In the genomic region with DNA sequence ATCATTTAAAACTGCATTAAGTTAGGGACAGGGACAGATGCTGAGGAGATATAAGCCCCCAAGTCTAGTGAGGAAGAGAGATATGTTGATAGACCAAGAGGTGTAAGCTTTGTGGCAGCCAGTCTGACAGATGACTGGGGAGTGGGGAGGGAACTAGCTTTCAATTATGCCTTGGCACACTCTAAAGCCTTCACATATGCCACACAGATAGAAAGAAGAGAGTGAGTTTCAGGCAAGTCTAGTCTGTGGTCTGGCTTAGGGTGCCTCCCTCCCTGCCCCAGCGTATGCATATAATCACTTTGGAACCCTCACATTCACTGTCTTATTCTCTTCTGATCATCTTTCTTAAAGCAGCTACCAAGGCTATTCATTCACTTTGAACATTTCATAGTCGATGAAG, we compare ENCODE assay signal across 8 mouse cellular contexts. TPM values are rescaled to one million over a fixed set of nuclear protein-coding genes. Genes with fewer than 3 reads are reported as not detected.
DNase-seq lines count a peak whose midpoint lies in the region; ATAC-seq and TF ChIP-seq lines count a peak whose summit lies in the region.

No protein-coding gene starts in this region.

- no peaks in the 10 kb centered on the region for H3K27me3 ChIP-seq in kidney, postnatal 0 days (ENCODE audit: insufficient read depth, low read length)
- no peaks in the 10 kb centered on the region for H3K27me3 ChIP-seq in embryonic facial prominence, embryonic 12.5 days
- H3K27me3 ChIP-seq in midbrain, postnatal 0 days (ENCODE audit: insufficient read depth, low read length), result no peaks in the 10 kb centered on the region

- TF ChIP-seq CTCF in kidney, postnatal 0 days (IDR thresholded peaks at IDR 0.05; ENCODE audit: low read depth), result no peak
- no peak for TF ChIP-seq CTCF in midbrain, postnatal 0 days (IDR thresholded peaks at IDR 0.05)

- 0 out of 2 replicates have a peak, but pooled peaks cover 3% of the 10 kb centered on the region for H3K36me3 ChIP-seq in kidney, postnatal 0 days (ENCODE audit: insufficient read depth, low read length)
- H3K36me3 ChIP-seq in embryonic facial prominence, embryonic 12.5 days, result peaks cover 7% of the 10 kb centered on the region
- peaks cover 3% of the 10 kb centered on the region; the same call in 1 of the 2 replicates for H3K36me3 ChIP-seq in midbrain, postnatal 0 days (ENCODE audit: insufficient read depth, low read length)

- no peaks in the 10 kb centered on the region for H3K9me3 ChIP-seq in kidney, postnatal 0 days (replicated peaks; ENCODE audit: low read length)
- no peaks in the 10 kb centered on the region for H3K9me3 ChIP-seq in embryonic facial prominence, embryonic 12.5 days
- no peaks in the 10 kb centered on the region for H3K9me3 ChIP-seq in midbrain, postnatal 0 days (ENCODE audit: low read length)

- ATAC-seq in kidney, postnatal 0 days (replicated peaks; ENCODE audit: low FRiP score, low read depth), result no peak
- ATAC-seq in embryonic facial prominence, embryonic 12.5 days (ENCODE audit: insufficient number of reproducible peaks, insufficient read depth, low FRiP score, low TSS enrichment), result no peak
- ATAC-seq in midbrain, postnatal 0 days (ENCODE audit: low FRiP score), result no peak

- no peak for DNase-seq in kidney, postnatal 0 days (ENCODE audit: low spot score)
- no peak for DNase-seq in kidney, adult 9 months
- DNase-seq in induced T-regulatory cell, adult 2 months (ENCODE audit: low read depth), result peak; percentile 8
- no peak for DNase-seq in midbrain, postnatal 0 days (ENCODE audit: low spot score)
- no peak for DNase-seq in embryo, embryonic 10.5 days (ENCODE audit: low spot score)
- DNase-seq in cerebellum, postnatal 4 days (ENCODE audit: low spot score in 2 of 2), result no peak
- DNase-seq in lung, postnatal 14 days, result no peak

- peak overlapping the region; percentile 64 for H3K4me2 ChIP-seq in kidney, postnatal 0 days (ENCODE audit: low read length)
- peak overlapping the region; percentile 64 for H3K4me2 ChIP-seq in embryonic facial prominence, embryonic 12.5 days (replicated peaks)
- peak overlapping the region; percentile 58 for H3K4me2 ChIP-seq in midbrain, postnatal 0 days (ENCODE audit: low read depth, low read length, poor library complexity, severe bottlenecking)

- H3K4me3 ChIP-seq in kidney, postnatal 0 days (replicated peaks; ENCODE audit: low read depth, low read length), result peak overlapping the region; percentile 34
- peak overlapping the region; percentile 37 for H3K4me3 ChIP-seq in embryonic facial prominence, embryonic 12.5 days
- H3K4me3 ChIP-seq in midbrain, postnatal 0 days (ENCODE audit: low read depth, low read length), result peak overlapping the region; percentile 37

- H3K9ac ChIP-seq in kidney, postnatal 0 days (ENCODE audit: low read depth, low read length), result peak overlapping the region; percentile 50
- H3K9ac ChIP-seq in embryonic facial prominence, embryonic 12.5 days, result no peak overlapping the region; the same call in 1 of the 2 replicates
- H3K9ac ChIP-seq in midbrain, postnatal 0 days (replicated peaks; ENCODE audit: low read length, poor library complexity, severe bottlenecking), result no peak overlapping the region

- H3K27ac ChIP-seq in kidney, postnatal 0 days, result no peak overlapping the region
- no peak overlapping the region for H3K27ac ChIP-seq in embryonic facial prominence, embryonic 12.5 days
- H3K27ac ChIP-seq in midbrain, postnatal 0 days (ENCODE audit: low read depth, low read length), result 0 out of 2 replicates have a peak overlapping the region, but pooled peaks have one; percentile 64

- no peaks in the 10 kb centered on the region for H3K4me1 ChIP-seq in kidney, postnatal 0 days (replicated peaks; ENCODE audit: insufficient read depth, low read length)
- H3K4me1 ChIP-seq in embryonic facial prominence, embryonic 12.5 days, result 0 out of 2 replicates have a peak, but pooled peaks cover 5% of the 10 kb centered on the region
- H3K4me1 ChIP-seq in midbrain, postnatal 0 days (ENCODE audit: insufficient read depth, low read length), result peaks cover 3% of the 10 kb centered on the region; the same call in 1 of the 2 replicates

- 11% methylated on average over 2 of the region's 2 CpGs for WGBS in kidney, postnatal 0 days
- 10% methylated on average over 2 of the region's 2 CpGs for WGBS in embryonic facial prominence, embryonic 12.5 days
- WGBS in midbrain, postnatal 0 days, result 19% methylated on average over 2 of the region's 2 CpGs

RNA-seq across cellular contexts. Expression of a gene that starts 0.7 kb away (rescaled TPM):
- 1.3 and 1.7 TPM in 2 replicates for polyA plus RNA-seq in kidney, postnatal 0 days (2015; fragmentation: Nextera tagmentation; extraction: Ambion mirVana)
- polyA plus RNA-seq in embryonic facial prominence, embryonic 12.5 days (2016; fragmentation: Nextera tagmentation; extraction: Ambion mirVana), result 0.18 and 0.67 TPM in 2 replicates
- total RNA-seq in midbrain, postnatal 0 days (2014; rRNA removed), result 1.1 and 2.8 TPM in 2 replicates
- 1.5 and 3.4 TPM in 2 replicates for polyA plus RNA-seq in midbrain, postnatal 0 days (2015; fragmentation: Nextera tagmentation; extraction: Ambion mirVana)

RNA-seq across cellular contexts. Expression of a gene that starts 28.6 kb away (rescaled TPM):
- 43.7 and 45.9 TPM in 2 replicates for polyA plus RNA-seq in kidney, postnatal 0 days (2015; fragmentation: Nextera tagmentation; extraction: Ambion mirVana)
- 30.8 and 34.0 TPM in 2 replicates for polyA plus RNA-seq in embryonic facial prominence, embryonic 12.5 days (2016; fragmentation: Nextera tagmentation; extraction: Ambion mirVana)
- total RNA-seq in midbrain, postnatal 0 days (2014; rRNA removed), result 22.5 and 26.7 TPM in 2 replicates
- polyA plus RNA-seq in midbrain, postnatal 0 days (2015; fragmentation: Nextera tagmentation; extraction: Ambion mirVana), result 14.9 and 16.0 TPM in 2 replicates

RNA-seq across cellular contexts. Expression of a gene that starts 45.4 kb away (rescaled TPM):
- 0.28 and 0.38 TPM in 2 replicates for polyA plus RNA-seq in kidney, postnatal 0 days (2015; fragmentation: Nextera tagmentation; extraction: Ambion mirVana)
- 1.4 and 1.6 TPM in 2 replicates for polyA plus RNA-seq in embryonic facial prominence, embryonic 12.5 days (2016; fragmentation: Nextera tagmentation; extraction: Ambion mirVana)
- 0.11 and 0.66 TPM in 2 replicates for total RNA-seq in midbrain, postnatal 0 days (2014; rRNA removed)
- 0.11 and 0.15 TPM in 2 replicates for polyA plus RNA-seq in midbrain, postnatal 0 days (2015; fragmentation: Nextera tagmentation; extraction: Ambion mirVana)

RNA-seq across cellular contexts. Expression of a gene that starts 57.9 kb away (rescaled TPM):
- polyA plus RNA-seq in kidney, postnatal 0 days (2015; fragmentation: Nextera tagmentation; extraction: Ambion mirVana), result 111 and 115 TPM in 2 replicates
- polyA plus RNA-seq in embryonic facial prominence, embryonic 12.5 days (2016; fragmentation: Nextera tagmentation; extraction: Ambion mirVana), result 87.4 and 91.6 TPM in 2 replicates
- 28.2 and 36.2 TPM in 2 replicates for total RNA-seq in midbrain, postnatal 0 days (2014; rRNA removed)
- polyA plus RNA-seq in midbrain, postnatal 0 days (2015; fragmentation: Nextera tagmentation; extraction: Ambion mirVana), result 66.2 and 71.7 TPM in 2 replicates
